Mouse (Mus musculus) liver, adult 2 months (tissue): ENCODE results near the gene Pgm5.

ENCODE experiments used
- CTCF ChIP-seq: fragments of 200-500 bp; IDR thresholded peaks from 2 replicates; pipeline ENCODE4 v1.5.1; 2011; ENCODE audit warnings: low read depth, low read length, control low read depth
- POLR2A ChIP-seq: fragments of 200-500 bp; IDR thresholded peaks from 2 replicates; pipeline ENCODE4 v1.6.1; 2011; ENCODE audit warnings: low read length, control low read depth; ENCODE audit not compliant: insufficient read depth; ENCODE audit errors: extremely low read depth

- TF ChIP-seq POLR2A (no peak), CTCF (no peak)
These were observed 46.9 kb upstream of the Pgm5 start for GRCm38 (mm10) chr19:24908385-24909155.
